Mouse (Mus musculus) layer of hippocampus, postnatal 36 days (tissue): Measurements from ENCODE around the gene Fam76a. TPM values are rescaled to one million over a fixed set of nuclear protein-coding genes. Genes with fewer than 3 reads are reported as not detected.
"Not testable (repeated sequence)": the region's sequence is repeated elsewhere in the genome, so short reads cannot be mapped to it uniquely, and the experiment has no call there.

Experiments used
- DNase-seq, 2 experiments: peaks; one replicate each; pipeline ENCODE4 v3.0.0; 2022
- total RNA-seq, 2 experiments: library from RNA; stranded (reverse); gene quantifications; 2 replicates each; pipeline ENCODE4 v1.2.3; 2021

Gene Fam76a
- total RNA-seq, 2 experiments from 2014 or later, result 52.4 to 53.3 TPM

GRCm38 (mm10) chr4:132944776-132945175 lies 22.4 kb upstream of the Fam76a start:
- no peak for DNase-seq

DNA sequence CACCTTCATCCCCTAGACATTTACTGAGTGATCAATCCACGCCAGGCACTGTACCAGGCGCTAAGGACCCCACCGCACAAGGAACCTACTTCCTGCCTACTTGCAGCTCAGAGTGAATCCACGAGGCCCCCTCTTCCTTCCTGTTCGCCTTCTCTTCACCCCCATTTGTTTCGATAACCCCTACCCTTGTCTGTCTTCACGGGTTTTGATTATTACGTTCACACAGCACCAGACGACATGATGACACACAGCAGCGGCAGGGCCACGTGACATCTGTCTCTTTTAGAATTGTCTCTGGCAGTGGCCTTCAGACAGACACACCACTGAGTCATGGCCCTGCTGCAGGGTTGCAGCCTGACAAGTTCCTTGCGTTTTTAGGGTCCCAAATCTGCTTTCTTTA lies 21.7 kb upstream of the Fam76a start:
- no peak for DNase-seq

DNA sequence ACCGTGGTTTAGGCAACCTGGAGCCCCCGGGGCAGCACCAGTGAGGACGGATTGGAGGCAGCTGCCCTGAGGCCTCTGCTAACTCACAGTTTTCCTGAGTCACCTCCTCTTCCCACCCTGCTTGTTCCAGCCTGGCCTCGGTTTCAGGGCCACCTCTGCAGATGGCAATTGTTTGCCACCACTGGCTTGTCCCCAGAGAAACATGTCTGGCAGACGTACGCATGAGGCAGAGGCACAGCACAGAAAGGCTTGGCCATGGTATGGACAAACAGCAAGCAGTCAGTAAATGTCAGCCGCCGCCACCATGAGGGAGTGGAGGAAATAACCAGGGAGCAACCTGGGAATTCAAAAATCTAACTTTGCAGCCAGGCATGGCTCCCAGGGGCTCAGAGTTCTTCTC lies 20.7 kb upstream of the Fam76a start:
- no peak for DNase-seq

DNA sequence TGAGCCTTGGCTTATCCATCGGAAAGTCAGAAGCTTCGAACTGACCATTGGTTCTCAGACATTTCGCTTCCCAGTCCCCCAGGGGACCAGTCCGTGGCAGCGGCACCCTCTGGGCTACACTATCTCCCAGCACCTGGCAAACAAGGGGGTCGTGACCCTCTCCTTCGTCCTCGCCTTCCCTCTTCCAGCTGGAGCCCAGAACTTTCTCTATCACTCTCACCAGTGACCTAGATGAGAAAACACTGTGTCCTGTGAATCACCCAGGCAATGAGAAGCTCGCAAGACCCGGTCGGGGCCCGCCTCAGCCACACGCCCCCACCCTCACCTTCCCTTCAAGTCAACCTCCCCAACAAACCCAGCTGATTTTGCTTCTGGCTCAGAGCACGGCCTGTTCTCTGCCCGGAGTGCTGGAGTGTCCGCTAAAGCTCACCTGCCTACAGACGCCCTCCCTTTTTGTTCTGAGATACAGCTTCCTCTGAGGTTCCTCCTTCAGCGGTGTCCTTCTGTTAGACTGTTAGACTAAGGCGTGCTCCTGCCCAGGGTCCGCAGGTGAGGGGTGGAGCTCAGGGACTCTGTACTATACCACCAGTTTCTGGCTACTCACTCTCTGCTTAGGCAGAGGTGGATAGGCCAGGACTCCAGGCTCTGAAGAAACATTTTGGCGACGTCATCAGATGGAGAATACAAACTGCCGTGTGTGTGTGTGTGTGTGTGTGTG lies 18.8 kb upstream of the Fam76a start:
- DNase-seq, result no peak

DNA sequence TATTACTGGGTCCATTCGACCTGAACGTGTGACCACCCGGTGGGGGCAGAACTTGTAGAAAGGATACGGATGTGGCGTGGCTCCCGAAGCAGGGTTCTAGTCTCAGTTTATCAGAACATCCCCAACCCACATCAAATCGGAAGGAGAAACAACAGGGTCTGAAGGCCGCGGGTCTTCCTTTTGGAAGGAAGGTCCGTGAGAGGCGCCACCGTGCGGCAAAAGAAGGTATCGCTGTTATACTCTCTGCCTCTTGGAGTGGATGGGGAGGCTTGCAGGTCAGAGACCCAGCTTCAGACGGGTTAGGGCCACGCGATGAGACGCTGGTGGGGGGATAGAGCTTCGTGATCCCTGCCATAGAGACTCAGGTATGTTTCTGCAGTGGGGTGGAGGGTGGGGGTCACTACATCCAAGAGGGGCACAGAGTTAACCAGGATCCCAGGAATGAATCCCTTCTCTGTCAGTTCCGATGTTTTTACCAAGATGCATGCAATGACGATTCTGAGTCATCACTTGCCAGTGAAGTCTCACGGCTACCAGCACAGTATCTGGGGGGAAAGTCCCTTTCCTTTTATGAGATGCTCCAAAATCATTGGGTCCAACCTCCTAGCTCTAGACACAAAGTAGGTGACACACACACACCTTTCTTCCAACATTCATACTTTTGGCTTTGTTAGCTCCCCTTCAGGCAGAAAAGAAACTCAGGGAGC lies 17.2 kb upstream of the Fam76a start:
- DNase-seq, result peak in 1 of 2 experiments; percentile 40

- peak; percentile 58 to 59 for DNase-seq
These were observed 16.0 kb upstream of the Fam76a start for GRCm38 (mm10) chr4:132938181-132938941.

DNA sequence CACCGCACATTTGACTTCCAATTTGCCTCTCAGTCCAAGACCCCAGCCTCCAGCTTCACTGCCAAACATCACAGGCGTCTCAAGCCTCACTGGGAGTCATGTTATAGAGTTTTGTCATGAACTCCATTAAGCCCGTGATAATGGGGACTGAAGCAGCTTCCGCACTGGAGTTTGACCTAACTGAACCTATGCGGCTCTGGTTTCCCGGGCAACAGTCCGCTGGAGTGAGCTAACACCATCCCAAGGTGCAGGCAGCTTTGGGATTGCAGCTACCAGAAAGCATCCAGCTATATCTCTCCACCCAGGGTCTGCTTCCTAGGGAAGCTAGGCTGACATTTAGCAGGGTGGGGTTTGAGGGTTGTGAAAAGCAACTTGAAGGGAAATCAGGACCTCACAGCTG lies 12.3 kb upstream of the Fam76a start:
- DNase-seq, result no peak

- no peak for DNase-seq
These were observed 10.5 kb upstream of the Fam76a start for GRCm38 (mm10) chr4:132932752-132933404.

DNA sequence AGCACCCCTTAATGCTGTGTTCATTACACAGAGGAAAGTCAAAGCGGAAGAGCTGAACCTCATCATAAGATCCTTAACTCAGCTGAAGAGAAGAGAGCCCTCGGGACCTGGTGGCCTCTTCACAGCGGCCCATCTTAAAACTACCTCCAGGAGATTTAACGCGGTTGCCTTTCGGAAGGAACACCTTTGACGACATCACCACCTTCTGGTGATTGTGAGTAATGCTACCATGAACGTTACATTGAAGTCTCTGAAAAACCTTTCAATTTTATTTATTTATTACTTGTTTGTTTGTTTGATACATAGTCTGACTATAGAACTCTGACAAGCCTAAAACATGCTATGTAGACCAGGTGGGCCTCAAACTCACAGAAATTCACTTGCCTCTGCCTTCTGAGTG lies 8.4 kb upstream of the Fam76a start:
- DNase-seq, result no peak

DNA sequence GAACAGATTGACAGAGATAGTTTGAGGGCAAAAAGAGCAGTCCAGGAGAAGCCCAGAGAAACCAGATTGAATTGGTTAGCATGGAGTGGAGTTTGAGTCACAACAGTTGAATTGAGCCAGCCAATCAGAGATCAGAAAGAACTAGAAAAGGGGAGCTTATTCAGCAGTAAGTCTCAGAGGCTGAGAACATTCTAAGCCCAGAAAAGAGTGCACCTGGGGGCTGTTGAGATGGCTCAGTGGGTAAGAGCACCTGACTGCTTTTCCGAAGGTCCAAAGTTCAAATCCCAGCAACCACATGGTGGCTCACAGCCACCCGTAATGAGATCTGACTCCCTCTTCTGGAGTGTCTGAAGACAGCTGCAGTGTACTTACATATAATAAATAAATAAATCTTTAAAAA lies 4.2 kb upstream of the Fam76a start:
- not testable (repeated sequence) for DNase-seq

DNA sequence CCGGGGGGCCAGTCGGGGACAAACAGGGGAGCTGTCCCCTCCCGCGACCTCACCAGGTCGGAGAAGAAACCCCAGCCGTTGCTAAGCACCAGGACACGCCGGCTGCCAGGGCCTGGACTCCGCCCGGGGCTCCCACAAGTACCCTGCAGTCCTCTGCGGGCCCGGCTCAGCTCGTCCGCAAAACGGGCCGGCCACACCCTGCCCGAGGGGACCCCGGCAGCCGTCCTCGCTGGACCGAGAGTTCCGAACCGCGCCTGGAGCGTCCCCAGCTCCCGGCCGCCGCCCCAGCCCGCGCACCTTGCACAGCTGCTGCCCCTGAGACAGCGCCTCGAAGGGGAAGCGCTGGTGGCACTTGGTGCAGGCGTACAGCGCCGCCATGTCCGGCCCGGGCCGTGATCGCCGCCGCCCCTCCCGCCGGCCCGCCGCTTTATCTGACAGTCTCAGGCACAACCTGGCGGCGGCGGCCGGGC lies 262 bp downstream of the Fam76a start:
- DNase-seq, result peak; percentile 35 to 59

- no peak for DNase-seq
These were observed 870 bp downstream of the Fam76a start for GRCm38 (mm10) chr4:132921488-132921887.

GRCm38 (mm10) chr4:132920171-132920570 lies 2.2 kb downstream of the Fam76a start:
- DNase-seq, result no peak

DNA sequence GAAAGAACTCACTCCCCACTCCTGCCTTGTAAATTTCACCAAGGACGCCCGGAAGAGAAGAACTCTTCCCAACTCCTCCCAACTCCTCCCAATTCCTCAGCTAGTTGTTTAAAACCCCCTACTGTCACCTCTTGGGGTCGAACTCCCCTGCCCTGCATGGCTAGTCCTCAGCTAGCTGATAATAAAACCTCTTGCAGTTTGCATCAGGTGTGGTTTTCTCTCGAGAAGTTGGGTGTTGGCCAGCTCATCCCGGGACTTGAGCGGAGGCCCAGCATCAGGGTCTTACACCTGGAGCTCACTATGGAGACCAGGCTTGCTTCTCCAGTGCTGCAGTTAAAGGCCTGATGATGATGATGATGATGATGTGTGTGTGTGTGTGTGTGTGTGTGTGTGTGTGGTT lies 3.9 kb downstream of the Fam76a start:
- not testable (repeated sequence) for DNase-seq

DNA sequence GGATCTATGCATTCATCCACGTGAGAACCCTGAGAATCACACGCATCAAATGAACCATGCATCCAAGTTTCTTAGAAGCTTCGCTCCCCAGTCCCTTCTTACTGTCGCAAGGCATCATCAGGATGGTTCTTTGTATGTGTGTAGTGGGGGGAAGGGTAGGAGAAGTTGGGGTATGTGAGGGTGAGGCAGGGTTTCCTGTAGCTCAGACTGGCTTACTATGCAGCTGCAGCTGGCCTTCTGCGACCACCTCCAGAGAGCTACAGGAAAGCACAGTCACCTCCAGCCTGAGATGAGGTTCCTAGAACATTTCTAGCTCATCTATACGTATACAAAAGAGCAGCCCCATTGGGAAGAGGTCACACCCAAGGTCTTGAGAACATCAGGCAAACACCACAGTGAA lies 10.2 kb downstream of the Fam76a start:
- DNase-seq, result no peak

DNA sequence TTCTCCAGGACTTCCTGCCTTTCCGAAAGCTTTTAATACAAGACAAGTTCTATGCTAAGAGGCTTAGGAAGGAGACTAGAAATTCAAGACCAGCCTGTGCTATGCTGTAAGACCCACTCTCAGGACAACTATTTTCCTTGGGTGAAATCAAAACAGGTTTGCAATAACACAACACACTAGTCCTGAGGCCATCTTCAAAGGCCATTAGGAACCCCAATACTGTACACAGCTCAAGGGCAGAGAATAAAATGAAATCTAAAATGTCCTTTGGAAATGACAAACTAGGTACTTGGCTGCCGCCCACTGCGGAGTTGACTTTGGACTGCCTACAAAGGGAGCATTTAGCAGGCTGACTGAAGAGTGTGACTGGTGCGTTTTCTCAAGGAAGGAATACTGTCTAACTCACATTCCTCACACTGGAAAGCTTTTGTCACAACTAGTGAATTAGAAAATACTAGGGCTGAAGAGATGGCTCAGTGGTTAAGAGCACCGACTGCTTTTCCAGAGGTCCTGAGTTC lies 16.5 kb downstream of the Fam76a start:
- no peak for DNase-seq

GRCm38 (mm10) chr4:132904765-132905309 lies 17.5 kb downstream of the Fam76a start:
- DNase-seq, result no peak

GRCm38 (mm10) chr4:132904071-132904470 lies 18.3 kb downstream of the Fam76a start:
- no peak for DNase-seq

DNA sequence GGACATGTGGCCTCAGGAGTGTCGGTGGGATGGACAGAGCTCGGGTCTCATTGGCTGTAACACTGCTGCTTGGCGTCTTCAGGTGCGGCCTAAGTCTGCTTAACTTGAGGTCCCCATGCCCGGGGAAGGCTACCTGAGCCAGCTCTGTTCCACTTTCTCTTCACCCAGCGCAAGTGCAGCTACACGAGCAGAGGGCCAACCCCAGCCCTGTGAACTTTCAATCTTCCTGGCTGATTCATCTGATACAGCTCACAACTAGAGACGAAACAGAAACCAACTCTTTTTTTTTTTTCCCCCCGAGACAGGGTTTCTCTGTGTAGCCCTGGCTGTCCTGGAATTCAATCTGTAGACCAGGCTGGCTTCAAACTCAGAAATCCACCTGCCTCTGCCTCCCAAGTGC lies 24.2 kb downstream of the Fam76a start:
- no peak for DNase-seq

GRCm38 (mm10) chr4:132894402-132894801 lies 28.0 kb downstream of the Fam76a start:
- no peak for DNase-seq

GRCm38 (mm10) chr4:132884844-132885374 lies 37.4 kb downstream of the Fam76a start:
- peak; percentile 22 to 37 for DNase-seq
